In genomic region chr3:104638932-104639748, GRCm38 (mm10) we compare ENCODE assay signal across 8 mouse cellular contexts. TPM values are rescaled to one million over a fixed set of nuclear protein-coding genes. Genes with fewer than 3 reads are reported as not detected.
A peak's percentile ranks its signal among the peaks of the same experiment; 100 is the strongest.
DNase-seq lines count a peak whose midpoint lies in the region; ATAC-seq lines count a peak whose summit lies in the region.

No protein-coding gene starts in this region.

- ATAC-seq in inflammation-experienced regulatory T-cells, adult 6 months = peak; percentile 42
- peak; percentile 68 for ATAC-seq in megakaryocyte-erythroid progenitor cell, adult 5-6 weeks (replicated peaks; ENCODE audit: low FRiP score, low TSS enrichment, poor library complexity, severe bottlenecking)

- peak; percentile 56 for DNase-seq in right cerebral cortex, adult 18-20 months
- DNase-seq in right cerebral cortex, postnatal 25 days = no peak
- peak; percentile 69 for DNase-seq in embryo, embryonic 10.5 days (ENCODE audit: low spot score)
- peak; percentile 63 for DNase-seq in gastrocnemius, postnatal 14 days
- peak; percentile 48 to 49 for DNase-seq in left cerebral cortex, postnatal 25 days (ENCODE audit: low spot score in 2 of 2)
- DNase-seq in skeletal muscle tissue, adult 2 months (ENCODE audit: low read depth, low spot score) = peak; percentile 63

- intact Hi-C loops in gastrocnemius, postnatal 14 days (cut with DNase I; ENCODE audit: low total_unique reads) = no loop called here
- intact Hi-C loops in left cerebral cortex, postnatal 25 days (cut with DNase I) = loop anchor here (2.0 kb wide), 3 partner anchors 36 to 126 kb away; no protein-coding TSS in a partner anchor

RNA-seq across cellular contexts. Expression of gene Slc16a1, which starts 0.7 kb away (rescaled TPM):
- total RNA-seq in gastrocnemius, postnatal 14 days (2021) = 10 to 100 TPM; 20.4 to 26.4 TPM
- 1 to 10 TPM; 5.7 to 9.9 (median 7.0) TPM for polyA plus RNA-seq in inflammation-experienced regulatory T-cells, adult 6 months (2017; shearing (Covaris generic))
- total RNA-seq in left cerebral cortex, postnatal 25 days (2021) = 10 to 100 TPM; 23.0 to 23.2 TPM
- total RNA-seq in megakaryocyte-erythroid progenitor cell, adult 5-6 weeks (2014; fragmentation: Nextera tagmentation) = 76.1 and 80.4 TPM in 2 replicates
- total RNA-seq in megakaryocyte-erythroid progenitor cell, adult 5-6 weeks (2017) = 137 and 154 TPM in 2 replicates
